ENCODE assay signal across 8 mouse cellular contexts in the genomic region with DNA sequence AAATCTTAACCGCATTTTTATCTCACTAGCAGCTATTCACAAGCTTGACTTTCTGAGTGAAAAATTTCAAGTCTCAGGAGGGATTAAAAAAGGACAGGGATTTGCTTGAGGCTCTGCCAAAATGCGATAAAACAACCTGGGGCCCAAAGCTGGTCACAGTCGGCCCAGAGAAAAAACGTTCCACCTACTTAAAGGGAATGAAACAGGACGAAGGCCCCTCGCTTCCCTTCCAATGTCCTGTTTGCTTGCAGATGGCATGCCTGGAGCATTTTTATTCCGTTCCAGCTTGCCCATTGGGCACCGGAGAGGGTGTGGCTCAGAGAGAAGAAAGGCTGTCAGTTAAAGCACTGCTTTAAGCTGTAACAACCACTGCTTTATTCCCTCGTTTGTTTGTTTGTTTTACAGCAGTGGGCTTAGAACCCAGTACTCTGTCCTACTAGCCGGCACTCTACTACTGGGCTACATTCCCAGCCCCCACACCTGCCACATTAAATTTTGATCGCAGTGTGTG.
A peak's percentile ranks its signal among the peaks of the same experiment; 100 is the strongest.
DNase-seq lines count a peak whose midpoint lies in the region; ATAC-seq and TF ChIP-seq lines count a peak whose summit lies in the region.

No protein-coding gene starts in this region.

- ATAC-seq in kidney, embryonic 16.5 days (ENCODE audit: low FRiP score, low TSS enrichment) = peak; percentile 24; the same call in 1 of the 2 replicates
- peak; percentile 41; the same call in 1 of the 2 replicates for ATAC-seq in embryonic facial prominence, embryonic 14.5 days (ENCODE audit: low read depth)
- ATAC-seq in hindbrain, embryonic 14.5 days (ENCODE audit: low FRiP score) = peak; percentile 80
- ATAC-seq in limb, embryonic 12.5 days (ENCODE audit: insufficient number of reproducible peaks, insufficient read depth, low FRiP score, low TSS enrichment, low read depth) = no peak; the same call in 1 of the 2 replicates
- ATAC-seq in megakaryocyte, adult 5-6 weeks (ENCODE audit: poor library complexity, severe bottlenecking) = no peak

- H3K36me3 ChIP-seq in kidney, embryonic 16.5 days (ENCODE audit: insufficient read depth, low read length) = no peaks in the 10 kb centered on the region
- no peaks in the 10 kb centered on the region for H3K36me3 ChIP-seq in embryonic facial prominence, embryonic 14.5 days (ENCODE audit: control insufficient read depth, insufficient read depth, low read length)
- no peaks in the 10 kb centered on the region for H3K36me3 ChIP-seq in hindbrain, embryonic 14.5 days (replicated peaks; ENCODE audit: control insufficient read depth, insufficient read depth)
- no peaks in the 10 kb centered on the region for H3K36me3 ChIP-seq in limb, embryonic 12.5 days
- H3K36me3 ChIP-seq in small intestine, adult 2 months (ENCODE audit: control insufficient read depth, insufficient read depth, low read length) = no peaks in the 10 kb centered on the region

- WGBS in kidney, embryonic 16.5 days = 14% methylated on average over 11 of the region's 11 CpGs
- 7% methylated on average over 11 of the region's 11 CpGs for WGBS in embryonic facial prominence, embryonic 14.5 days
- WGBS in hindbrain, embryonic 14.5 days = 3% methylated on average over 11 of the region's 11 CpGs
- 11% methylated on average over 11 of the region's 11 CpGs for WGBS in limb, embryonic 12.5 days
- WGBS in small intestine, adult 2 months = 14% methylated on average over 11 of the region's 11 CpGs

- TF ChIP-seq CTCF in small intestine, adult 2 months (IDR thresholded peaks at IDR 0.05; ENCODE audit: extremely low read depth, insufficient read length, insufficient replicate concordance, low read depth, low read length) = no peak

- no peak for DNase-seq in kidney, adult 11 months
- peak; percentile 53 for DNase-seq in embryonic facial prominence, embryonic 14.5 days (ENCODE audit: low spot score)
- DNase-seq in hindbrain, embryonic 14.5 days (ENCODE audit: low spot score) = peak; percentile 61
- no peak for DNase-seq in kidney, postnatal 14 days

- 0 out of 2 replicates have a peak, but pooled peaks cover 7% of the 10 kb centered on the region for H3K4me1 ChIP-seq in kidney, embryonic 16.5 days (ENCODE audit: insufficient read depth, low read length)
- H3K4me1 ChIP-seq in embryonic facial prominence, embryonic 14.5 days (ENCODE audit: control insufficient read depth, insufficient read depth, low read length) = peaks cover 5% of the 10 kb centered on the region
- peaks cover 11% of the 10 kb centered on the region; the same call in 1 of the 2 replicates for H3K4me1 ChIP-seq in hindbrain, embryonic 14.5 days (replicated peaks; ENCODE audit: control insufficient read depth, insufficient read depth, low read length)
- H3K4me1 ChIP-seq in limb, embryonic 12.5 days (replicated peaks) = peaks cover 8% of the 10 kb centered on the region
- peaks cover 11% of the 10 kb centered on the region; the same call in 1 of the 2 replicates for H3K4me1 ChIP-seq in small intestine, adult 2 months (ENCODE audit: control insufficient read depth, insufficient read depth, insufficient read length, low read length)

- H3K9me3 ChIP-seq in kidney, embryonic 16.5 days (ENCODE audit: low read length) = no peaks in the 10 kb centered on the region
- H3K9me3 ChIP-seq in embryonic facial prominence, embryonic 14.5 days (ENCODE audit: control insufficient read depth, low read length) = no peaks in the 10 kb centered on the region
- H3K9me3 ChIP-seq in hindbrain, embryonic 14.5 days (ENCODE audit: control insufficient read depth, low read length) = no peaks in the 10 kb centered on the region
- H3K9me3 ChIP-seq in limb, embryonic 12.5 days = no peaks in the 10 kb centered on the region

- H3K4me2 ChIP-seq in kidney, embryonic 16.5 days (replicated peaks; ENCODE audit: low read depth, low read length) = peak overlapping the region; percentile 46
- peak overlapping the region; percentile 53 for H3K4me2 ChIP-seq in embryonic facial prominence, embryonic 14.5 days (ENCODE audit: low read depth, low read length)
- H3K4me2 ChIP-seq in hindbrain, embryonic 14.5 days (replicated peaks) = peak overlapping the region; percentile 66
- peak overlapping the region; percentile 54 for H3K4me2 ChIP-seq in limb, embryonic 12.5 days

- peak overlapping the region; percentile 22 for H3K4me3 ChIP-seq in kidney, embryonic 16.5 days (ENCODE audit: low read length)
- H3K4me3 ChIP-seq in embryonic facial prominence, embryonic 14.5 days (ENCODE audit: low read depth, low read length) = peak overlapping the region; percentile 14
- H3K4me3 ChIP-seq in hindbrain, embryonic 14.5 days (replicated peaks; ENCODE audit: low read length) = peak overlapping the region; percentile 32
- peak overlapping the region; percentile 23 for H3K4me3 ChIP-seq in limb, embryonic 12.5 days (replicated peaks)
- H3K4me3 ChIP-seq in small intestine, adult 2 months (ENCODE audit: low read depth, low read length) = no peak overlapping the region

- no peak for TF ChIP-seq POLR2A in small intestine, adult 2 months (IDR thresholded peaks at IDR 0.05; ENCODE audit: low read depth, low read length)

- no peak overlapping the region for H3K27ac ChIP-seq in kidney, embryonic 16.5 days (ENCODE audit: low read length)
- no peak overlapping the region for H3K27ac ChIP-seq in embryonic facial prominence, embryonic 14.5 days (replicated peaks; ENCODE audit: low read depth, low read length)
- H3K27ac ChIP-seq in hindbrain, embryonic 14.5 days = peak overlapping the region; percentile 76
- no peak overlapping the region for H3K27ac ChIP-seq in limb, embryonic 12.5 days
- H3K27ac ChIP-seq in small intestine, adult 2 months (ENCODE audit: insufficient read depth, low read depth, low read length) = peak overlapping the region; percentile 55

- no peaks in the 10 kb centered on the region for H3K27me3 ChIP-seq in kidney, embryonic 16.5 days (ENCODE audit: insufficient read depth, low read length)
- no peaks in the 10 kb centered on the region for H3K27me3 ChIP-seq in embryonic facial prominence, embryonic 14.5 days (replicated peaks; ENCODE audit: control insufficient read depth, insufficient read depth, low read length)
- H3K27me3 ChIP-seq in hindbrain, embryonic 14.5 days (ENCODE audit: control insufficient read depth, insufficient read depth, low read length) = no peaks in the 10 kb centered on the region
- peaks cover 15% of the 10 kb centered on the region; the same call in 1 of the 2 replicates for H3K27me3 ChIP-seq in limb, embryonic 12.5 days
- no peaks in the 10 kb centered on the region for H3K27me3 ChIP-seq in small intestine, adult 2 months (ENCODE audit: control insufficient read depth, insufficient read depth, low read length)

- H3K9ac ChIP-seq in kidney, embryonic 16.5 days (replicated peaks; ENCODE audit: low read length) = no peak overlapping the region
- peak overlapping the region; percentile 38; the same call in 1 of the 2 replicates for H3K9ac ChIP-seq in embryonic facial prominence, embryonic 14.5 days (ENCODE audit: low read depth, low read length)
- H3K9ac ChIP-seq in hindbrain, embryonic 14.5 days = peak overlapping the region; percentile 61
- H3K9ac ChIP-seq in limb, embryonic 12.5 days (replicated peaks) = no peak overlapping the region

Comparison
In these comparisons a context has a peak if more than half of its experiments do, and no peak if none do; other contexts are left out.
1. ATAC-seq: peak in kidney, embryonic 16.5 days (single experiment), embryonic facial prominence, embryonic 14.5 days (single experiment) and hindbrain, embryonic 14.5 days (single experiment); none in limb, embryonic 12.5 days (single experiment) and megakaryocyte, adult 5-6 weeks (single experiment).
2. H3K27ac ChIP-seq: peak in hindbrain, embryonic 14.5 days (single experiment) and small intestine, adult 2 months (single experiment); none in kidney, embryonic 16.5 days (single experiment), embryonic facial prominence, embryonic 14.5 days (single experiment) and limb, embryonic 12.5 days (single experiment).
3. H3K9ac ChIP-seq: peak in embryonic facial prominence, embryonic 14.5 days (single experiment) and hindbrain, embryonic 14.5 days (single experiment); none in kidney, embryonic 16.5 days (single experiment) and limb, embryonic 12.5 days (single experiment).
4. DNase-seq: peak in embryonic facial prominence, embryonic 14.5 days (single experiment) and hindbrain, embryonic 14.5 days (single experiment); none in kidney, adult 11 months (single experiment) and kidney, postnatal 14 days (single experiment).
5. Peak in every context shown above with its lines, with median percentiles within 50 percentile points of each other: H3K4me2 ChIP-seq.